Mouse (Mus musculus) heart, postnatal 0 days (tissue): Measurements from ENCODE around the gene Snx12. TPM values are rescaled to one million over a fixed set of nuclear protein-coding genes. Genes with fewer than 3 reads are reported as not detected.

ENCODE experiments used
- ATAC-seq: fragments of 200-750 bp; cut with Nextera tagmentation; 2 replicates; pipeline ENCODE4 v1.8.0; 2017; ENCODE audit warnings: low read depth, moderate number of reproducible peaks, moderate library complexity; ENCODE audit not compliant: insufficient read depth
- DNase-seq: peaks from one replicate; pipeline ENCODE4 v3.0.0-alpha.2; 2016; ENCODE audit warnings: low spot score
- H3K27ac ChIP-seq: fragments of 300-500 bp; sonication (generic); 2 replicates; pipeline ENCODE4 v1.5.1; 2014; ENCODE audit warnings: low read depth, mild to moderate bottlenecking
- H3K27me3 ChIP-seq: fragments of 300-500 bp; sonication (generic); 2 replicates; pipeline ENCODE4 v1.6.1; 2014; ENCODE audit warnings: low read length, mixed read lengths; ENCODE audit not compliant: control insufficient read depth, insufficient read depth
- H3K36me3 ChIP-seq: fragments of 300-500 bp; sonication (generic); replicated peaks from 2 replicates; pipeline ENCODE4 v1.6.1; 2014; ENCODE audit warnings: low read length, mixed read lengths; ENCODE audit not compliant: control insufficient read depth, insufficient read depth
- H3K4me1 ChIP-seq: fragments of 300-500 bp; sonication (generic); 2 replicates; pipeline ENCODE4 v1.6.1; 2014; ENCODE audit warnings: antibody characterized with exemption; ENCODE audit not compliant: control insufficient read depth, insufficient read depth
- H3K4me2 ChIP-seq: fragments of 300-500 bp; sonication (generic); 2 replicates; pipeline ENCODE4 v1.6.1; 2014; ENCODE audit warnings: low read depth, mild to moderate bottlenecking, low read length, moderate library complexity
- H3K4me3 ChIP-seq: fragments of 300-500 bp; sonication (generic); 2 replicates; pipeline ENCODE4 v1.5.1; 2014; ENCODE audit warnings: low read depth, low read length
- H3K9ac ChIP-seq: fragments of 300-500 bp; sonication (generic); replicated peaks from 2 replicates; pipeline ENCODE4 v1.6.1; 2014; ENCODE audit warnings: low read depth, low read length, mixed read lengths
- H3K9me3 ChIP-seq: fragments of 300-500 bp; sonication (generic); replicated peaks from 2 replicates; pipeline ENCODE4 v1.6.1; 2016; ENCODE audit warnings: low read length; ENCODE audit not compliant: control insufficient read depth
- CTCF ChIP-seq: IDR thresholded peaks from 2 replicates; pipeline ENCODE4 v1.5.1; 2016; ENCODE audit warnings: antibody characterized with exemption, control low read depth, low read depth
- EP300 ChIP-seq: IDR thresholded peaks from 2 replicates; pipeline ENCODE4 v1.6.1; 2016; ENCODE audit warnings: antibody characterized with exemption, low read depth
- WGBS: fragments of 180-500 bp; shearing (Covaris S2); extraction: QIAGEN DNeasy Blood & Tissue Kit; methylation state at CpG from one replicate; pipeline ENCODE4 v1.1.7; 2014; 5-methylcytosine and 5-hydroxymethylcytosine counted together
- polyA plus RNA-seq: library from polyadenylated mRNA; unstranded; fragments of >200 nt; fragmentation: Nextera tagmentation; extraction: Ambion mirVana; gene quantifications from 2 replicates; pipeline ENCODE4 v1.2.1, GENCODE M21; 2015
- total RNA-seq: library from RNA; depleted of rRNA; stranded (reverse); fragments of >200 nt; gene quantifications from 2 replicates; pipeline ENCODE4 v1.2.3, GENCODE M21; 2014; ENCODE audit warnings: low replicate concordance; rRNA removed

The Snx12 gene
- total and polyA plus RNA-seq, 2 experiments from 2014 or later = 27.4 to 33.9 TPM

DNA sequence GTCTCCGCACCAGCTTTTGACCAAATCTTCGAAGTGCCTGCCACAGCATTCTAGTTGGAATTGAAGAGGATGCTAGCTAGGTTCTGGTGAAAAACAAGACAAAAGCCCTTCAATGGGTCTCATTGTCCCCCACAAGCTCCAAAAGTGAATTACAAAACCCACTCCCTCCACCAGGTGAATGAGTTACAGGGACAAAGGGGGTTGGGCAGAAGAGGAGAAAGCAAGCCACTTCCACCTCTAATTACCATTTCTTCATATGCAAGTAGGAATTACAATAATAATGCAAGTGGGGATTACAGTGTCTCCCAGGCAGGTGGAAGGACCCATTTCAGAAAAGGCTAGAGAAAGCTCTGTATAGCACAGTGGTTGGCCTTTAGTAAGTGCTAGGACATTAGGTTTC, 138.2 kb downstream of the Snx12 start:
- Histone ChIP-seq H3K27me3 (no peaks in the 10 kb centered on the region), H3K9me3 (no peaks in the 10 kb centered on the region), H3K4me1 (no peaks in the 10 kb centered on the region), H3K4me3 (no peak overlapping the region), H3K4me2 (no peak overlapping the region; the same call in 1 of the 2 replicates), H3K36me3 (no peaks in the 10 kb centered on the region), H3K9ac (no peak overlapping the region), H3K27ac (no peak overlapping the region)
- WGBS = 71% methylated on average over 2 of the region's 2 CpGs
- no peak for DNase-seq
- no peak for ATAC-seq
- no peak for TF ChIP-seq EP300
- TF ChIP-seq CTCF = no peak

DNA sequence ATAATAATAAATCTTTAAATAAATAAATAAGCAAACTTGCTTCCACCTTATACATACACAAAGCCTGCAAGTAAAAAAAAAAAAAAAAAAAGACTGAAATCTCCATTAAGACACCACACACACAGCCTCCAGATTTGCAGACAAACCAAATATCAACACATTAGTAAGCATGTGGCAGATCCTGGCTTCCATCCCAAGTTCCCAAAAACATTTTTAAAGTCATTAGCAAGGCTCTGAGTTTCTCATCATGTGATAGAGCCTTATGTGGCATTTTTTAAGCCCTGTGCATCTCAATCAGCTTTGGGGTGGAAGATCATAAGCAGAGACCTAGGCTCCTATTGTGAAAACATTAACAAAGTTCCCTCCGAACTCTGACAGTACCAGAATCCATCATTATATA, 157.1 kb downstream of the Snx12 start:
- H3K9me3 ChIP-seq = no peaks in the 10 kb centered on the region

DNA sequence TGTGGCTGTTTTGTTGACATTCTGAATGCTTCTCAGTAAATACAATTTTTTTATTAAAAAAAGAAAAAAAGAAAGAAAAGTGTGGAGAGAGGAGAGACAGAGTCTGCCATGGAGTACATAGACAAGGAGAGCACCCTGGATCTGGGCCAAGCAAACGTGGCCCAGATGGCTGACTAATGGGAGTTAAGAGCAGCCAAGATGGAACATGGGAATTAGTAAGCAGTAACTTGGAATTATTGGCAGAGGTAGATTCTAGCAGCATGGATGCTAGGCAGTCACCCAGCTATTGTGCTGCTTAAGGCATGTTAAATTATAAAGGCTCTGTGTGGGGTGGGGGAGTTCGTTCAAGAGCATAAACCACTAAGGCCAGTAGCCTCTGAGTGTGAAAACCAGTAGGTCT, 158.9 kb downstream of the Snx12 start:
- TF ChIP-seq CTCF (no peak), EP300 (no peak)
- no peak for DNase-seq

More for the DNA sequence above, 157.1 kb downstream of the Snx12 start:
- no peaks in the 10 kb centered on the region for H3K4me1 ChIP-seq
- H3K9ac ChIP-seq = no peak overlapping the region
- H3K27me3 ChIP-seq = no peaks in the 10 kb centered on the region
- DNase-seq (no peak), ATAC-seq (no peak)
- H3K36me3 ChIP-seq = no peaks in the 10 kb centered on the region
- TF ChIP-seq CTCF (no peak), EP300 (no peak)
- H3K27ac ChIP-seq = no peak overlapping the region
- WGBS = 74% methylated on average over 1 of the region's 1 CpGs
- no peak overlapping the region for H3K4me2 ChIP-seq
- H3K4me3 ChIP-seq = no peak overlapping the region

DNA sequence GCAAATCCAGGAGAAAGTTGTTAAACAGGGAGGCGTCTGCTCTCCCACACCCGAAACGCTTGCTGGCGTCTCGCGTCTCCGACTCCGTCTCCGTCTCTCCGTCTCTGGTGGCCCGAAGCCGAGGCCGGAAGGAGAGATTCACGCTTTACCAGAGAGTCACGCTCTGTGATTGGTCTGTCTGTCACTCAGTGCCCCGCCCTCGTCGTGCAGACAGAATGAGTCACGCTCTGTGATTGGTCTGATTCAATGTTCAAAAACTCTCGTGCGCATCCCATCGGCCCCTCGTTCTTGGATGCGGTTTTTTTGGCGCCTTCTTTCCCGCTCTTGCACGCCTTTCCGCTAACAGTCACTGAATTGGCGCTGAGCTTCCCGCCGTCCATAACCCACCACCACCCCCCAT, 162.8 kb downstream of the Snx12 start, which contains the start of gene Tex11:
Gene Tex11 (minus strand): TSS at position 127 of the 400 bp plus-strand sequence.
- no peak for DNase-seq
- WGBS = 81% methylated on average over 31 of the region's 31 CpGs

More for the DNA sequence above, 158.9 kb downstream of the Snx12 start:
- H3K27ac ChIP-seq = no peak overlapping the region
- no peaks in the 10 kb centered on the region for H3K9me3 ChIP-seq
- no peak for ATAC-seq
- H3K4me1 ChIP-seq = no peaks in the 10 kb centered on the region
- H3K4me3 ChIP-seq = no peak overlapping the region
- no peak overlapping the region for H3K9ac ChIP-seq
- no peaks in the 10 kb centered on the region for H3K36me3 ChIP-seq
- 46% methylated on average over 2 of the region's 2 CpGs for WGBS
- H3K27me3 ChIP-seq = no peaks in the 10 kb centered on the region
- no peak overlapping the region for H3K4me2 ChIP-seq

More for the DNA sequence above, 162.8 kb downstream of the Snx12 start, which contains the start of gene Tex11:
- Histone ChIP-seq H3K27ac (no peak within 1 kb of the TSS), H3K27me3 (no peaks in the 10 kb centered on the region), H3K9ac (no peak within 1 kb of the TSS), H3K4me1 (no peaks in the 10 kb centered on the region), H3K4me3 (no peak within 1 kb of the TSS), H3K4me2 (no peak within 1 kb of the TSS), H3K9me3 (no peaks in the 10 kb centered on the region), H3K36me3 (no peaks in the 10 kb centered on the region)
- TF ChIP-seq CTCF = no peak
- TF ChIP-seq EP300 = no peak
- ATAC-seq = no peak

Other genes with a start within 250 kb of the Snx12 start
- not detected in 2 replicates for gene Tex11, start 162.9 kb downstream of the Snx12 start, total RNA-seq
- 0.15 and 0.18 TPM in 2 replicates for gene Tex11, start 162.9 kb downstream of the Snx12 start, polyA plus RNA-seq
- 2.2 TPM in 1 of 2 replicates, not detected in the other for gene Slc7a3, start 136.5 kb downstream of the Snx12 start, total RNA-seq
- gene Slc7a3, start 136.5 kb downstream of the Snx12 start, polyA plus RNA-seq = 0.14 and 0.22 TPM in 2 replicates
- gene Foxo4, start 32.0 kb upstream of the Snx12 start, total RNA-seq = 24.2 and 34.3 TPM in 2 replicates
- gene Foxo4, start 32.0 kb upstream of the Snx12 start, polyA plus RNA-seq = 1.6 and 1.7 TPM in 2 replicates
- not detected in 2 replicates for gene Gm614, start 41.4 kb upstream of the Snx12 start, total RNA-seq
- 0.16 TPM in 1 of 2 replicates, not detected in the other for gene Gm614, start 41.4 kb upstream of the Snx12 start, polyA plus RNA-seq
- gene Il2rg, start 45.7 kb upstream of the Snx12 start, total RNA-seq = 7.8 and 12.4 TPM in 2 replicates
- gene Il2rg, start 45.7 kb upstream of the Snx12 start, polyA plus RNA-seq = 17.2 and 21.9 TPM in 2 replicates
- not detected in 2 replicates for gene Gm20489, start 46.5 kb upstream of the Snx12 start, total RNA-seq
- not detected in 2 replicates for gene Gm20489, start 46.5 kb upstream of the Snx12 start, polyA plus RNA-seq
- 47.2 and 52.3 TPM in 2 replicates for gene Med12, start 51.5 kb upstream of the Snx12 start, total RNA-seq
- gene Med12, start 51.5 kb upstream of the Snx12 start, polyA plus RNA-seq = 12.8 and 14.1 TPM in 2 replicates
- 0.34 and 0.54 TPM in 2 replicates for gene Nlgn3, start 76.6 kb upstream of the Snx12 start, total RNA-seq
- gene Nlgn3, start 76.6 kb upstream of the Snx12 start, polyA plus RNA-seq = 0.65 and 0.67 TPM in 2 replicates
- not detected in 2 replicates for gene Gjb1, start 153.8 kb upstream of the Snx12 start, total RNA-seq
- gene Gjb1, start 153.8 kb upstream of the Snx12 start, polyA plus RNA-seq = not detected in 2 replicates
- 38.9 and 41.6 TPM in 2 replicates for gene Zmym3, start 198.3 kb upstream of the Snx12 start, total RNA-seq
- gene Zmym3, start 198.3 kb upstream of the Snx12 start, polyA plus RNA-seq = 12.2 and 14.2 TPM in 2 replicates
- 163 and 242 TPM in 2 replicates for gene Nono, start 206.8 kb upstream of the Snx12 start, total RNA-seq
- gene Nono, start 206.8 kb upstream of the Snx12 start, polyA plus RNA-seq = 120 and 121 TPM in 2 replicates
- gene Itgb1bp2, start 226.5 kb upstream of the Snx12 start, total RNA-seq = 170 and 178 TPM in 2 replicates
- 192 and 194 TPM in 2 replicates for gene Itgb1bp2, start 226.5 kb upstream of the Snx12 start, polyA plus RNA-seq